Mouse (Mus musculus): ENCODE results near the gene Exosc3. TPM values are rescaled to one million over a fixed set of nuclear protein-coding genes. Genes with fewer than 3 reads are reported as not detected.
A peak's percentile ranks its signal among the peaks of the same experiment; 100 is the strongest.

Gene Exosc3
- polyA plus RNA-seq, 1 experiment from 2014 or later: 84.1 TPM

DNA sequence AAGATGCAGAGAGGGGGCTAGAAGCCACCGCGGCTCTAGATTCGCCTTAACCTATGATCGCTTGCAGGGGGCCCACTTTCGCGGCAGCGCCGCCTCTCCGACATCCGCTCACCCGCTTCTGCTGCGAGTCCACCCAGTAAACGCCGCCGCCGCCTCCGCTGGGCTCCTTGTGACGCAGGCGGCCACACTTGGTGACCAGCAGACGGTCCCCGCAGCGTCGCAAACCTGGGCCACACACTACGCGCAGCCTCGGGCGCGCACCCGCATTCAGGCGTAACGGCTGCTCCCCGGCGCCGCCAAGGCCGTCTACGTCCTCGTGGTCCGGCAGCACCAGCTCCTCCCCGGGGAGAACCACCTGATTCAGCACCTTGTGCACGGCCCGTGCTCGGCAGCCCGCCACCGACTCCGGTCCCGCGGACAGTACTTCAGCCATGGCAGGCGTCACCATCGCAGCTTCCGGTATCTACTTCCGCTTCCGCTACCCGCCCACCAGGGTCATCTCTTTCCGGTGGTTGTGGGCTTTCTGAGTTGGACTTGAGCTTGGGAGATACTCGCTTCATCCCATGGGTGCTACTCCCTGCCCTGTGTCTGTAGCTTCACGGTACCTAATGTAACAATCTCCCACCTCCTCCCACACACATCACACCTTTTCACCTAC, 22.2 kb downstream of the Exosc3 start:
- Histone ChIP-seq H3K4me1 (peaks cover 8% of the 10 kb centered on the region), H3K9me3 (no peaks in the 10 kb centered on the region), H3K4me3 (peak overlapping the region; percentile 95), H3K36me3 (peaks cover 36% of the 10 kb centered on the region), H3K27me3 (ENCODE audit: insufficient read depth, poor library complexity, severe bottlenecking) (peaks cover 23% of the 10 kb centered on the region), H3K27ac (peak overlapping the region; percentile 96)
- under 1% methylated on average over 56 of the region's 56 CpGs for WGBS
- peak; percentile 94 for DNase-seq (ENCODE audit: low spot score)

DNA sequence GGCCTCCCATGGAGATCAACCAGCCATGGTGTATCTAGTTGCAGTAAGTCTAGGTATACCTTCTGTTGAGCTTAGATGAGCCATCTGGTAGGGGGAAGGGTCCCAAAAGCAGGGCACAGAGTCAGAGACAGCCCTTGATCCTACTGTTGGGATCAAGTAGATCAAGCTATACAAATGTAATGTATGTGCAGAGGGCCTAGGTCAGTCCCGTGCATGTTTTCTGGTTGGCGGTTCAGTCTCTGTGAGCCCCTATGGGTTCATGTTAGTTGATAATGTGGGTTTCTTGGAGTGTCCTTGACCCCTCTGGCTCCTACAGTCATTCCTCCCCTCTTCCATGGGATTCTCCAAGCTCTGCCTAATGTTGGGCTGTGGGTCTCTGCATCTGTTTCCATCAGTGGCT, 31.5 kb downstream of the Exosc3 start:
- H3K9me3 ChIP-seq: no peaks in the 10 kb centered on the region
- peaks cover 48% of the 10 kb centered on the region for H3K36me3 ChIP-seq
- 95% methylated on average over 2 of the region's 2 CpGs for WGBS

DNA sequence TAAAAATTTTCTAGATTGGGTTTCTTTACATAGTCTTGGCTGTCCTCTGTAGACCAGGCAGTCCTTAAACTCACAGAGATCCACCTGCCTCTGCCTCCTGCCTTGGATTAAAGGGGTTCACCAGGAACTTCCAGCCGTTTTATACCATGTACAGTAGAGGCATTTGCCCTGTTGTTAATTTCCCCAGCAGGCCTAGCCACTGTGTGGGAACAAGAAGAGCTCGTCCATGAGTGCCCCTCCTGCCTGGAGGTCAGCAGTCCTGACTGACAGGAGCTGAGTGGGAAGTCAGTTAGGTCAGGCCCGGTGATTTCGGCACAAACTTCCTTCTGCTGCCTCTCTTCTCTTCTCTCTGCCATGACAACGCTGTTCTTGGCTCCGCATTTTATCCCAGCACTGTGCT, 33.9 kb downstream of the Exosc3 start:
- WGBS: 86% methylated on average over 6 of the region's 6 CpGs
- peak; percentile 69 for DNase-seq (ENCODE audit: low spot score)
- Histone ChIP-seq H3K27ac (no peak overlapping the region), H3K9me3 (no peaks in the 10 kb centered on the region), H3K4me1 (no peaks in the 10 kb centered on the region), H3K27me3 (ENCODE audit: insufficient read depth, poor library complexity, severe bottlenecking) (no peaks in the 10 kb centered on the region), H3K36me3 (peaks cover 56% of the 10 kb centered on the region), H3K4me3 (no peak overlapping the region)

More for the DNA sequence above, 31.5 kb downstream of the Exosc3 start:
- Histone ChIP-seq H3K4me1 (no peaks in the 10 kb centered on the region), H3K27me3 (ENCODE audit: insufficient read depth, poor library complexity, severe bottlenecking) (no peaks in the 10 kb centered on the region), H3K27ac (no peak overlapping the region), H3K4me3 (no peak overlapping the region)
- peak; percentile 58 for DNase-seq (ENCODE audit: low spot score)

DNA sequence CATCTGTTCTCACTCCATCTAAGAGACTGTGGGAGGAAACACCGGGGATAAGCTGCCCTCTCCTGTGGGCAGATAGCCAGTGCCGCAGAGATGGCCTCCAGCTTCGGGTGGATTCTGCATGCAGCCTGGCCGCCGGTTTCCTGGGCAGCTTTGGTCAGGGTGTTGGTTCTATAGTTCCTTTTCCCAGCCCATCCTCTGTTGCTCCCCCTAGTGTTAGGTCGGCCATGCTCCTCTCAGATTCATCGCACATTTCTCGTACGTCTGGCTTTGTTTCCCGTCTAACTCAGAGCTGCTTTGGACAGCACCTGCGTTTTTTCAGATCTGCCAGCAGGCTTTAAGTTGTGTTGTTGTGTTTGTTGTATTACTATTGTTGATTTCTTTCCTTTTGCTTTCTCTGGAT, 34.5 kb downstream of the Exosc3 start:
- peak; percentile 76 for DNase-seq (ENCODE audit: low spot score)
- Histone ChIP-seq H3K9me3 (no peaks in the 10 kb centered on the region), H3K27me3 (ENCODE audit: insufficient read depth, poor library complexity, severe bottlenecking) (no peaks in the 10 kb centered on the region), H3K4me3 (no peak overlapping the region), H3K4me1 (no peaks in the 10 kb centered on the region), H3K36me3 (peaks cover 59% of the 10 kb centered on the region), H3K27ac (no peak overlapping the region)
- WGBS: 33% methylated on average over 11 of the region's 11 CpGs

DNA sequence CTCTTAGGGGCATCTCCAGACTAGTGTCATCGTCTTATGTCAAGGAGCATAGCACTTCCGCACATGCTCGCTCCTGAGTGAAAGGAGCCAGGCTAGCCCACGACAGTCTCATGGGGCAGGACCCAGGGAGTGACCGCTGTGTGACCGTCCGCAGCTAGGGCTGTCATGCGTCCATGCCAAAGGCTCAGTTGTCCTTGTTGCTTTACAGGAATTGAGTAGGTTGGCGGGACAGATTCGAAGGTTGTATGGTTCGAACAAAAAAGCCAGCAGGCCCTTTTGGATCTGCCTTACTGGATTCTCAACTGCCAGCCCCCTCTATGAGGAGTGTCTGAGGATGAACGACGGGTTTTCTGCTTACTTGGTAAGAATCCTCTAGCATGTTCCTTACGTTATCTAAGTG, 37.0 kb downstream of the Exosc3 start:
- no peak overlapping the region for H3K27ac ChIP-seq
- no peaks in the 10 kb centered on the region for H3K27me3 ChIP-seq (ENCODE audit: insufficient read depth, poor library complexity, severe bottlenecking)
- no peaks in the 10 kb centered on the region for H3K9me3 ChIP-seq
- H3K4me3 ChIP-seq: no peak overlapping the region
- peak; percentile 71 for DNase-seq (ENCODE audit: low spot score)
- 95% methylated on average over 14 of the region's 14 CpGs for WGBS
- H3K36me3 ChIP-seq: peaks cover 78% of the 10 kb centered on the region
- H3K4me1 ChIP-seq: no peaks in the 10 kb centered on the region

DNA sequence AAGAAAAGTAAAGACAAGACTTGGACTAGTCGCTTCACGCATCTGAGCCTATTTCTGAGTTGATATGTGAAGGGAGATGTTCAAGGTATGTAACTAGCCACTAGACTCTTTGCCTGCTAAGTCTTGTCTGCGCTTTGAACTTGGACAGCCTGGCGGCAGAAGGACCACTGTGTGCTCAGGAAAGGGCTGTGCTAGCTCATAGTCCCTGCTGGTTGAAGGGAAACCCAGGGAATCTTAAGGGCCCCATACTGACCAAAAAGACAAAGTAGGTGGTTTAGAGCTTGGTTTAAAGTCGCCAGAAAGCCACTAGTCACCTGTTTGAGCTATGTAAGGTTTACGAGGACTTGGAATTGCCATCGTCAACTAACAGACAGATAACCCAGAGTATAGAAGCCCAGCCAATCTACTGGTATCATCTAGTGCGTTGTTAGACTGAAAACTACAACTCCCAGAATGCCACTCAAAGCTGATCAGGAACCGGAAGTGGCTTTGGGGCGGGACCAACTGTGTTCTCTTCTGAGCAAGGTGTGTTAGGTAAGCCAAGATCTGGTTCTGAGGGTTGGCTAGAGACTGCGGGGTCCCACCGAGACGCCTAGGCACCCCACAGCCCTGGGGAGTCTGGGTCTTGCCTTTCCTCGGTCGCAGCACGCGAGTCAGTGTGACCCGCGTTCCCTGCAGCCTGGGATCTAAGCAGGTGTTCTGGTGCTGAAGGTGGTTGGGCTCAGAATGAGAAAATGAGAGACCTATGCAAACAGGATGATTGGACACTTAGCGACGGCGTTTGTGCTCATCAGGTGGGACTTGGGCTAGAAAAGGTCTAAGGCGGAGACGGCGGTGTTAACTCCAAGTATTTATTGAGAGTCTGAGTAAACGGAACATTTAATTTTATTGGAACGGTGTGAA, 45.6 kb downstream of the Exosc3 start, which contains the start of gene Trmt10b:
Trmt10b (plus strand) TSS at position 466 of the 903 bp plus-strand sequence.
- WGBS: 20% methylated on average over 27 of the region's 27 CpGs
- DNase-seq (ENCODE audit: low spot score): peak; percentile 85
- peak within 1 kb of the TSS; percentile 88 for H3K27ac ChIP-seq

DNA sequence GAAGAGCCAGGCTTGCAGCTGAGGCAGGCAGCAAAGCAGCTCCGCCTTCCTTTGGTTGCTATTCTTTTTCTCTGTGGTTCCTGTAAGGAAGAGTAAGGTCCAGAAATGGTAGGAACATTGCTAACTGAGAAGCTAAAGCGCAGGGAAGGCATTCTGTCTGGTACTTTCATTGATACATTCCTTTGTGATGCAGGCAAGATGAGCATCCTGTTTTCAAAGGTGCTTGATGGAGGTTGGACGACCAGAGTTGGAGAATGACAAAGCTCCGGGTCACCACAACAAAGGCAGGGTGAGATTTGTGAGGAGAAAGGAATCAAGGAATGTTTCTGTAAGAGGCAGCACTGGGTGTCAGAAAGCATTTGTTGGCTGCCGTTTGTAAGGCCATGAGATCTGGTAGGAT, 54.6 kb downstream of the Exosc3 start:
- DNase-seq (ENCODE audit: low spot score): no peak
- H3K9me3 ChIP-seq: no peaks in the 10 kb centered on the region
- no peak overlapping the region for H3K4me3 ChIP-seq
- H3K36me3 ChIP-seq: 0 out of 2 replicates have a peak, but pooled peaks cover 8% of the 10 kb centered on the region
- no peak overlapping the region for H3K27ac ChIP-seq
- H3K4me1 ChIP-seq: peaks cover 10% of the 10 kb centered on the region
- 80% methylated on average over 5 of the region's 5 CpGs for WGBS
- H3K27me3 ChIP-seq (ENCODE audit: insufficient read depth, poor library complexity, severe bottlenecking): no peaks in the 10 kb centered on the region

More for the DNA sequence above, 45.6 kb downstream of the Exosc3 start, which contains the start of gene Trmt10b:
- peaks cover 7% of the 10 kb centered on the region; the same call in 1 of the 2 replicates for H3K4me1 ChIP-seq
- peaks cover 20% of the 10 kb centered on the region for H3K36me3 ChIP-seq
- H3K9me3 ChIP-seq: no peaks in the 10 kb centered on the region
- H3K27me3 ChIP-seq (ENCODE audit: insufficient read depth, poor library complexity, severe bottlenecking): no peaks in the 10 kb centered on the region
- peak within 1 kb of the TSS; percentile 94 for H3K4me3 ChIP-seq

DNA sequence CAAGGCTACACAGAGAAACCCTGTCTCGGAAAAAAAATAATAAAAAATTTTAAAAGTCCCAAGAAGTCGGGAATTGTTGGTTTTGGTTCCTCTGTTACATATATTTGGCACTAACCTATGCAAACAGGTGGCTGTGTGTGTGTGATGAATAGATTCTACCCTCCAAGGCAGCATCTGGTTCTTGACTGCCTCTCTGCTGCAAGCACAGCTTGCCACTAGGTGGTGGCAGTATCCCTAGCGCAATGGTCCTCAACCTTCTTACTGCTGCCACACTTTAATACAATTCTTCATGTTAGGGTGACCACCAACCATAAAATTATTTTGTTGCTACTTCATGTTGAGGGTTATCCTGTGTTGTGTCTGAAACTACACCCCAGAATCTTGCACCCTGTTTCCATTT, 56.2 kb downstream of the Exosc3 start:
- Histone ChIP-seq H3K36me3 (0 out of 2 replicates have a peak, but pooled peaks cover 8% of the 10 kb centered on the region), H3K4me3 (no peak overlapping the region), H3K9me3 (no peaks in the 10 kb centered on the region), H3K4me1 (peaks cover 10% of the 10 kb centered on the region), H3K27me3 (ENCODE audit: insufficient read depth, poor library complexity, severe bottlenecking) (no peaks in the 10 kb centered on the region), H3K27ac (no peak overlapping the region)
- no peak for DNase-seq (ENCODE audit: low spot score)
- WGBS: 35% methylated on average over 3 of the region's 3 CpGs

DNA sequence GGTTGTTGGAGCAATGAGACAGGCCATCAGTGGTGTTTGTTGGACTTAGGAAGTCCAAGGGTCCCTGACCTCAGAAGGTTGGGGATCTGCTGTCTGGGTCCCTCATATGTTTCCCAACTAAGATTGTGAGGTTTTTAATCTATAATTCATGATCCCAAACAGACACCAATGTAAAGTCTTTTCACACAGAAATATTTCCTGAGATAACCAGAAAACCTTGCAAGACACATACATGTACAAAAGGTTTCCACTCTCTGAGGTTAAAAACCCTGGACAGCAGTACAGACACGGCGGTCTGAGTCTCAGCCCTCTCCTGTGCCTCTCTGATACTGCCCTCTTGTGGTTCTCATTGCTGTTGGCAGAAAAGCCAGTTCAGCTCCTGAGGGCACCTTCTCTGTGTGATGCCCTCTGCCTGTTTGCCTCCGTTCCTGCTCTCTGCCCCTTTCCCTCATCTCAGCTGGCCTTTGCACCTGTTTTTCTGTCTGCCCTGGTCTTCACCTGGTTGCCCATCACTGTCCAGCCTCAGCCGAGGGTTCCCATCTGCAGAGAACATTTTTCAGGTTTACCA, 62.5 kb downstream of the Exosc3 start:
- Histone ChIP-seq H3K4me1 (peaks cover 13% of the 10 kb centered on the region), H3K27ac (no peak overlapping the region), H3K9me3 (no peaks in the 10 kb centered on the region), H3K36me3 (0 out of 2 replicates have a peak, but pooled peaks cover 8% of the 10 kb centered on the region), H3K27me3 (ENCODE audit: insufficient read depth, poor library complexity, severe bottlenecking) (no peaks in the 10 kb centered on the region), H3K4me3 (no peak overlapping the region)
- 20% methylated on average over 4 of the region's 4 CpGs for WGBS
- peak; percentile 77 for DNase-seq (ENCODE audit: low spot score)

DNA sequence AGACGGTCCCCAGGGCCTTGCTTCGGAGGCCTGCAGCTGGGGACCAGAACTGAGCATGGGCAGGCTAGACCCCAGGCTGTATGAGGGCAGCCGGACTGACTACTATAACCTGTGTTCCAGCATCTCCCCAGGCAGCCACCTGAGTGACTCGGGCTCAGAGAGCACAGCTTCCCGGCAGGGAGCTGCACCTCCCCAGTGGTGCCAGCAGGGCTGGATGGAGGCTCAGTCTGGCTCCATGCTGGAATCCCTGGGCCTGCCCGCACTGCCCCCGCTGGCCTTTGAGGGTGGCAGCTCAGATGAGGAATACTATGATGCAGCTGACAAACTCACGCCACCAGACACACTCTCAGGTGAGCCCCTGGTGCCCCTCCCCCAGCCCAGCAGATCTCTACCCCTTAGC, 63.2 kb downstream of the Exosc3 start:
- Histone ChIP-seq H3K27me3 (ENCODE audit: insufficient read depth, poor library complexity, severe bottlenecking) (no peaks in the 10 kb centered on the region), H3K27ac (no peak overlapping the region), H3K9me3 (no peaks in the 10 kb centered on the region), H3K36me3 (peaks cover 8% of the 10 kb centered on the region; the same call in 1 of the 2 replicates), H3K4me1 (peaks cover 6% of the 10 kb centered on the region; the same call in 1 of the 2 replicates), H3K4me3 (no peak overlapping the region)
- DNase-seq (ENCODE audit: low spot score): peak; percentile 76
- WGBS: 67% methylated on average over 8 of the region's 8 CpGs

DNA sequence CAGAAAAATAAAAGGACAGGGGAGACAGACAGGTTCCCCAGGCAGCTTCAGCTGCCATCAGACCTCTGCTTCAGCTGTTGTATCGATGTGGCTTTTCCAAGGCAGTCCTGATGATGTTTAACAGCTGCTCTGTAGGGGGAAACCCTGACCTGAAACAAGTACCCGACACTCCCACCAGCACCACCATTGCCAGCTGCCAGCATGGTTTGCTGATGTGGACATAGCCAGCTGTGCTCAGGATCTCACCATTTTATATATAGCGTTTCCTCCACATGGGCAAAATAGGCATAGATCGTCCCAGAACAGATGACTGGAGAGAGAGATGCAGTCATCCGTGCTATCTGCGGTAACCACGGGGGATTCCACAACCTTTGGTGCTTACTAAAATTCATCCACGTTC, 66.8 kb downstream of the Exosc3 start:
- Histone ChIP-seq H3K4me1 (peaks cover 13% of the 10 kb centered on the region), H3K4me3 (no peak overlapping the region), H3K27ac (no peak overlapping the region), H3K27me3 (ENCODE audit: insufficient read depth, poor library complexity, severe bottlenecking) (no peaks in the 10 kb centered on the region), H3K36me3 (peaks cover 5% of the 10 kb centered on the region; the same call in 1 of the 2 replicates), H3K9me3 (no peaks in the 10 kb centered on the region)
- DNase-seq (ENCODE audit: low spot score): no peak
- WGBS: 82% methylated on average over 8 of the region's 8 CpGs

DNA sequence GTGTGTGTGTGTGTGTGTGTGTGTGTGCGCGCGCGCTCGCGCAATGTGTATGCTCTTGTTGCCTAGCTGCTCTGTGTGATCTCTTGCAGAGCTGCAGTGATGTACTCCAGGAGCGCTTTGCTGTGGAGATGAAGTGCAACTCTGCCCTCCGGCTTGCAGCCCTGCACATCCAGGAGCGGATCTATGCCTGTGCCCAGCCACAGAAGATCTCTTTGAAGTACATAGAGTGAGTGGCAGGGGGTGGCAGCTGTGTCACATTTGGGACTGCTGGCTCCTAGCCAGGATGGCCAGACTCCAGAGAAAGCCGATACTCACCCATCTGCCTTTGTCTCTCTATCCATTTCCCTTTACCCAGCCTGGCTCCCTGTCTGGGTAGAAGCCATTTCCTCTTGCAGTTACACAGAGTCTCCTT, 71.5 kb downstream of the Exosc3 start:
- peaks cover 5% of the 10 kb centered on the region; the same call in 1 of the 2 replicates for H3K36me3 ChIP-seq
- 75% methylated on average over 10 of the region's 10 CpGs for WGBS
- DNase-seq (ENCODE audit: low spot score): peak; percentile 78
- peak overlapping the region; percentile 18; the same call in 1 of the 2 replicates for H3K27ac ChIP-seq
- H3K27me3 ChIP-seq (ENCODE audit: insufficient read depth, poor library complexity, severe bottlenecking): no peaks in the 10 kb centered on the region
- peaks cover 28% of the 10 kb centered on the region for H3K4me1 ChIP-seq
- H3K9me3 ChIP-seq: no peaks in the 10 kb centered on the region
- no peak overlapping the region for H3K4me3 ChIP-seq
